Mouse (Mus musculus) ES-E14 (cell line): ENCODE data around the gene Henmt1.

Experiments
- CHD2 ChIP-seq: IDR thresholded peaks from 2 replicates; pipeline ENCODE4 v1.6.1; 2014; ENCODE audit warnings: mild to moderate bottlenecking, low read depth, low read length, inconsistent platforms
- HCFC1 ChIP-seq: IDR thresholded peaks from 2 replicates; pipeline ENCODE4 v1.6.1; 2012; ENCODE audit warnings: low read length, inconsistent platforms, borderline replicate concordance; ENCODE audit not compliant: insufficient read depth
- ZC3H11A ChIP-seq: IDR thresholded peaks from 2 replicates; pipeline ENCODE4 v1.6.1; 2012; ENCODE audit warnings: low read depth, mild to moderate bottlenecking, inconsistent platforms, low read length, borderline replicate concordance

GRCm38 (mm10) chr3:109008180-109008579, 68.5 kb downstream of the Henmt1 start:
- TF ChIP-seq ZC3H11A (no peak), CHD2 (no peak), HCFC1 (no peak)
